Mouse (Mus musculus) hindbrain, embryonic 14.5 days (tissue): ENCODE measurements at regions not wholly inside any gene's neighbourhood (a gene's known extent, or its start where the extent isn't known, plus 50 kb on each side); places are given as distances from the start of the nearest gene placed in this dataset.

Source experiments
- ATAC-seq: fragments of 200-750 bp; cut with Nextera tagmentation; 2 replicates; pipeline ENCODE4 v1.8.0; 2017; ENCODE audit warnings: moderate number of reproducible peaks, mild to moderate bottlenecking, moderate TSS enrichment, moderate library complexity; ENCODE audit not compliant: low FRiP score
- DNase-seq: peaks from one replicate; pipeline ENCODE4 v3.0.0-alpha.2; 2015; ENCODE audit warnings: low spot score
- H3K27ac ChIP-seq: fragments of 300-500 bp; sonication (generic); 2 replicates; pipeline ENCODE4 v1.5.1; 2014; ENCODE audit warnings: mild to moderate bottlenecking, moderate library complexity
- H3K27me3 ChIP-seq: fragments of 300-500 bp; sonication (generic); 2 replicates; pipeline ENCODE4 v1.6.1; 2014; ENCODE audit warnings: mild to moderate bottlenecking, low read length, mixed read lengths; ENCODE audit not compliant: control insufficient read depth, insufficient read depth
- H3K36me3 ChIP-seq: fragments of 300-500 bp; sonication (generic); replicated peaks from 2 replicates; pipeline ENCODE4 v1.6.1; 2014; ENCODE audit not compliant: control insufficient read depth, insufficient read depth
- H3K4me1 ChIP-seq: fragments of 300-500 bp; sonication (generic); replicated peaks from 2 replicates; pipeline ENCODE4 v1.6.1; 2014; ENCODE audit warnings: antibody characterized with exemption, low read length, mixed read lengths; ENCODE audit not compliant: control insufficient read depth, insufficient read depth
- H3K4me2 ChIP-seq: fragments of 300-500 bp; sonication (generic); replicated peaks from 2 replicates; pipeline ENCODE4 v1.6.1; 2014; ENCODE audit warnings: mild to moderate bottlenecking, moderate library complexity
- H3K4me3 ChIP-seq: fragments of 300-500 bp; sonication (generic); replicated peaks from 2 replicates; pipeline ENCODE4 v1.5.1; 2014; ENCODE audit warnings: mild to moderate bottlenecking, low read length
- H3K9ac ChIP-seq: fragments of 300-500 bp; sonication (generic); 2 replicates; pipeline ENCODE4 v1.6.1; 2014
- H3K9me3 ChIP-seq: fragments of 300-500 bp; sonication (generic); 2 replicates; pipeline ENCODE4 v1.6.1; 2016; ENCODE audit warnings: low read length; ENCODE audit not compliant: control insufficient read depth
- WGBS: fragments of 180-500 bp; shearing (Covaris S2); extraction: QIAGEN DNeasy Blood & Tissue Kit; methylation state at CpG from one replicate; pipeline ENCODE4 v1.1.7; 2014; 5-methylcytosine and 5-hydroxymethylcytosine counted together

DNA sequence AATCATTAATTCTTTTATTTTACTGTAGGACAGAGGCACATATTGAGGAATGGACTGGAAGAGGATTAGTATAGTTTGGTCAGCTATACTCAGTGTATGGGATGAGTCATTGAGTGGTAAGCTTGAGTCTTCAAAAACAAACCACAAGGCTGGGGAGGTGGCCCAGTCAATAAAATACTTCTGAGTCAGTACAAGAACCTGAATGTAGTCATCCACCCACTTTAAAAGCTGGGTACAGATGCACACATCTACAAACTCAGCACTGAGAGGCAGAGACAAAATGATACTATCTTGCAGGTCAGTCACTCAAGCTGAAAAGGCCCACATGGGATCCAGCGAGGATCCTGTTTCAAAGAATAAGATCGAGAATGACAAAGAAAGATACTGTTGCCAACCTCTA lies 206.3 kb upstream of the Kirrel3 start:
- H3K27ac ChIP-seq = no peak overlapping the region
- H3K4me3 ChIP-seq = no peak overlapping the region
- no peaks in the 10 kb centered on the region for H3K27me3 ChIP-seq
- H3K4me2 ChIP-seq = no peak overlapping the region
- H3K9me3 ChIP-seq = no peaks in the 10 kb centered on the region
- 80% methylated on average over 2 of the region's 2 CpGs for WGBS
- ATAC-seq (no peak), DNase-seq (no peak)
- 0 out of 2 replicates have a peak, but pooled peaks cover 7% of the 10 kb centered on the region for H3K4me1 ChIP-seq
- no peak overlapping the region for H3K9ac ChIP-seq
- H3K36me3 ChIP-seq = no peaks in the 10 kb centered on the region

DNA sequence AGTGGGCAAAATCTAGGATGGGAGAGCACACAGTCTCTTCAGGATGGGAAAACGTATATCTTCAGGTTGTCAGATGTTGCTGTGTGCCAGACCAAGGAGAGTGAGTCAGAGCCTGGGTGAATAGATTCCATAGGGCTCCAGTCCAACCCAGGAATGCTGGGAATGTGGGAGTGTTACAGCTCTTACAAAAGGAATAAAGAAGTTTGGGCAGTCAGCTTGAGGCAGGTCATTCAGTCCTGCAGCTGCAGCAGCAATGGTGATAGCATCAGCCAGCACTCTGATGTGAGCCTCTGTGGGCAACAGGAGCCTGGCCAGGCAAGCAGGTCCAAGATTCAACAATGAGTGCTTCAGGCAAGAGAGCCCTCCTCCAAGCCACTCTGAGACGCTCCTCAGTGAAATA lies 205.8 kb upstream of the Kirrel3 start:
- WGBS = 31% methylated on average over 2 of the region's 2 CpGs

DNA sequence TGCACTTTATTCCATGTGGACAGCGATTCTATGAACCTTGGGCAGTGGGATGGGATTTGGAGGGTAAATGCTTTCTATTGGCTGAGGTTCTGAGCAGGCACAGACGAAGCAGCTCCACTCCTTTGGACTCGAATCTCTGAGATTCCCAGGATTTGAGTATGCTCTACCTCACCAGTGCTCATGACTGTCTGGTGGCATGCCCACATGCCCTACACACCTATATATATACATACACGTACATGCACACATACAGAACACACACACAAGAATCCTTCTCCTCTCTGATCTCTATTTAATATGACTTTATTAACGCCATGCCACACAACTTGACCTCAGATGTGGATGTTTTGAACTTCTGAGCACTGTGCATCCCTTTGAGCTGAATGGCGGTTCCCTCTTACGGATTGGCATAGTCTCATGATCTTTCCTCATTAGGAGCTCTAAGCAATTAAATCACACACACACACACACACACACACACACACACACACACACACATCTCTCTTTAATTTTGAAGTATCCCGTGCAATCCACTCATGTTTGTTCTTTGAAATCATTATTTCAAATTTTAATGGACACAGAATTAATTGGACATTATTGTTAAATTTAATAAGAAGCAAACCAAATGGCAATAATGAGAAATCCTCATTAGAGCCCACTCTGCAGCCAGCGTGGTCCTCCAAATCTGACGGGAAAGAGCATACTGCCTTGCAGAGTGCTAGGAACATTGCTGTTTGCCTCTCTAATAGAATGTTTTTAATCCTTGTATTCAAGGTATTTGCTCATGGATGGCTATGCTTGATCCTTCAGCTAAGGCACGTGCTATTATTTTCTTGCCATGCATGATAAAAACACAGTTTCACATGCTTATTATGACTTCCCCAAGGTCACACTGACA lies 205.1 kb upstream of the Kirrel3 start:
- H3K36me3 ChIP-seq = no peaks in the 10 kb centered on the region
- no peak for DNase-seq
- ATAC-seq = no peak

More for the DNA sequence above, 205.8 kb upstream of the Kirrel3 start:
- H3K4me1 ChIP-seq = 0 out of 2 replicates have a peak, but pooled peaks cover 7% of the 10 kb centered on the region
- DNase-seq (no peak), ATAC-seq (0 out of 2 replicates have a peak, but pooled peaks have one; percentile 11)
- no peak overlapping the region for H3K27ac ChIP-seq
- no peak overlapping the region for H3K9ac ChIP-seq
- H3K27me3 ChIP-seq = no peaks in the 10 kb centered on the region
- H3K36me3 ChIP-seq = no peaks in the 10 kb centered on the region
- no peaks in the 10 kb centered on the region for H3K9me3 ChIP-seq
- H3K4me3 ChIP-seq = no peak overlapping the region
- H3K4me2 ChIP-seq = no peak overlapping the region

DNA sequence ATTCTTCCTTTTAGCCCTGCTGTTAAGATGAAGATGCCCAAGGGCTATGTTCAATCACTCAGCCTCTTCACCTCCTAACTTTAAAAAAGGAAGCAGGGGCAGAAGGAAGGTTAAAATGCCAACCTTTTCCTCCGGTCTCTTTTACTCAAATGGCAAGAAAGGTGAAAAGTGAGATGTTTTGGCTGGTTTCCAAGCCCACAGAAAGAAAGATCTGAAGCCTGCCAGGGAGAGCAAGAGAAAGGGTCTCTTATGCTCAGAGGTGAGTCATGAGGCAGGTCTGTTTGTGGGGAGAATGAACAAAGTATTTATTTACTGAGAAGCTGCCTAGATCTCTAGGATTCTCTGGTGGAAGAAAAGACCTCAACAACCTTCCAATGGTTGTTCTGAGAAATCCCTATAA lies 162.1 kb upstream of the Kirrel3 start:
- Histone ChIP-seq H3K27me3 (no peaks in the 10 kb centered on the region), H3K4me1 (no peaks in the 10 kb centered on the region), H3K4me3 (no peak overlapping the region), H3K9me3 (no peaks in the 10 kb centered on the region), H3K4me2 (no peak overlapping the region), H3K27ac (no peak overlapping the region), H3K36me3 (no peaks in the 10 kb centered on the region), H3K9ac (no peak overlapping the region)
- WGBS = 67% methylated on average over 1 of the region's 1 CpGs
- no peak for ATAC-seq
- no peak for DNase-seq

More for the DNA sequence above, 205.1 kb upstream of the Kirrel3 start:
- Histone ChIP-seq H3K4me3 (no peak overlapping the region), H3K4me2 (no peak overlapping the region), H3K9me3 (no peaks in the 10 kb centered on the region), H3K27me3 (no peaks in the 10 kb centered on the region), H3K4me1 (0 out of 2 replicates have a peak, but pooled peaks cover 7% of the 10 kb centered on the region), H3K27ac (no peak overlapping the region), H3K9ac (no peak overlapping the region)
- 75% methylated on average over 11 of the region's 11 CpGs for WGBS

DNA sequence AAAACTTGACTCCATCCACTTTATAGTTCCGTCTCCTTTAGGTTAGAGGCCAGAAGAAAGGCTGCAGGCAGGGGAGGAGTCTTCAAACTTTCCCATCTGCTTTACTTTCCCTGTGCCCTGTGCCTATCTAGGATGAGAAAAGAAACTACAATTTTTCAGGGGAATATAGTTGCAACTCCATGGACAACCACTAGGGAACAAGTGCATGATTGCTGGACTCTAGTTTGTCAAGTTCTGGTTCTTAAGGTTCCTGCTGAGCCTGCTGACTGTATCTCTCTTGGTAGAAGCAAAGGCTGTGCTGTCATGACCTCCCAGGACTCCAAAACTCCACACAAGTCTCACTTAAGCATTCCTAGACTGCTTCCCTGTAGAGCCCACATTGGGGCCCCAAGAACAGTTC lies 157.0 kb upstream of the Kirrel3 start:
- H3K36me3 ChIP-seq = no peaks in the 10 kb centered on the region
- H3K9me3 ChIP-seq = no peaks in the 10 kb centered on the region
- no peak overlapping the region for H3K4me3 ChIP-seq
- ATAC-seq (no peak), DNase-seq (no peak)
- WGBS = 90% methylated on average over 1 of the region's 1 CpGs
- H3K27me3 ChIP-seq = no peaks in the 10 kb centered on the region
- H3K9ac ChIP-seq = no peak overlapping the region
- no peak overlapping the region for H3K4me2 ChIP-seq
- no peak overlapping the region for H3K27ac ChIP-seq
- no peaks in the 10 kb centered on the region for H3K4me1 ChIP-seq

DNA sequence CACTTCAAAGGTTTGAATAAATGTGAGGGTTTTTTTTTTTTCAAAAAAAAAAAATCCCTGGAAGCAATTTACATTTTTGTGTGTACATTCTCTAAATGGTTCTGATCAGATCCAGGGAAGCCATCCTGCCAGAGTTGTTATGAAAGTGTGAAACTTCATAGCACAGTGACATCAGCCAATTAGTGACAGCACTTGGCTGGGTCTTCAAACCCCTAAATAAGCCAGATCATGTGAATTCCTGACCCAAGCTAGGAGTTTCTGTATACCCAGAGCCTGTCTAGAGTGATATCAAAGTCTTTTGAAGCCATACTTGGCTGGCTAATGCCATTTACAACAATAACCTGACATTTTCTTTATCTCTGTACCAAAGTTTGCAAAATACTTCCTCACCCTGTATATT lies 151.6 kb upstream of the Kirrel3 start:
- 0 out of 2 replicates have a peak, but pooled peaks cover 5% of the 10 kb centered on the region for H3K4me1 ChIP-seq
- no peak overlapping the region for H3K4me2 ChIP-seq
- DNase-seq (no peak), ATAC-seq (no peak)
- no peak overlapping the region for H3K4me3 ChIP-seq
- H3K9me3 ChIP-seq = no peaks in the 10 kb centered on the region
- H3K27me3 ChIP-seq = no peaks in the 10 kb centered on the region
- no peak overlapping the region for H3K9ac ChIP-seq
- no peak overlapping the region for H3K27ac ChIP-seq
- H3K36me3 ChIP-seq = no peaks in the 10 kb centered on the region

DNA sequence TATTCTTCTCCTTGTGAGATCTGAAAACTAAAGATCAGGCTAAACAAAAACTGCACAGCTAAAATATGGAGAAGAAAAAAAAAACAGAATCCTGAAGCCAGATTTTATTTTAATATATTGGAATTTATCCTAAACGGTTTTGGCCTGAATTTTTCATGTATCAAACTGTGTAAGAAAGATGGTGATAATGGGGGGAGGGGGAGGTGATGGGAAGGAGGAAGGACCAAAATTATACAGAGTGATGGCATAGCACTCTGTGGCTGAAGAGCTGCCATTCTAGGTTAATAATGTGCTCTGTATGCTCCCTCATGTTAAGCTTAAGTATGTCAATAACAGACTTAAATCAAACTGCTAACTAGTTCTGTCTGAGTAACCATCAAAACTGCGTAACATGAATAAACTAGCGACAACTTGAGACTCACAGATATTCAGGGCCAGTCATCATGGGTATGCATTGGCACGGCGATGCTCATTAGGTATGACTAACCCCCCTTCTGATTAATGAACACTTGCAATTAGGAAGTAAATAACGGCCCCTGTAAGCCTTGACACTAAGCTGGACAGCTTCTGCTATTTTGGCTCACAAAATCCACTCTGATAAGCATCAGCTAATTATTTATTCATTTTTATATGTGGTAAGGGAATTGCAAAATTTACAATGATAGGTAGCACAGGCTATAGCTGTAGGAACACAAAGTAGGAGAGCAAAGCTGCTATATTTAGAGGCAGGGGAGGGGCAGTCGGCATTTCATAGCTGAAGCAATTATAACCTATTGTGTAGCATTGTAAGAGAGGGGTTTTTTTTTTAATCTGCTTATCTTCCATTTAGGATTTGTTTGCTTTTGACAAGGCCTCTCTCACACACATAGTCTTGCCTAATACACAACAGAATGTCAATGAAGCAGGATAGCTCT lies 150.9 kb upstream of the Kirrel3 start:
- Histone ChIP-seq H3K4me3 (no peak overlapping the region), H3K9ac (no peak overlapping the region), H3K27ac (no peak overlapping the region), H3K36me3 (no peaks in the 10 kb centered on the region), H3K4me1 (0 out of 2 replicates have a peak, but pooled peaks cover 5% of the 10 kb centered on the region), H3K4me2 (no peak overlapping the region), H3K27me3 (no peaks in the 10 kb centered on the region), H3K9me3 (no peaks in the 10 kb centered on the region)
- no peak for DNase-seq
- WGBS = 71% methylated on average over 7 of the region's 7 CpGs
- no peak for ATAC-seq

DNA sequence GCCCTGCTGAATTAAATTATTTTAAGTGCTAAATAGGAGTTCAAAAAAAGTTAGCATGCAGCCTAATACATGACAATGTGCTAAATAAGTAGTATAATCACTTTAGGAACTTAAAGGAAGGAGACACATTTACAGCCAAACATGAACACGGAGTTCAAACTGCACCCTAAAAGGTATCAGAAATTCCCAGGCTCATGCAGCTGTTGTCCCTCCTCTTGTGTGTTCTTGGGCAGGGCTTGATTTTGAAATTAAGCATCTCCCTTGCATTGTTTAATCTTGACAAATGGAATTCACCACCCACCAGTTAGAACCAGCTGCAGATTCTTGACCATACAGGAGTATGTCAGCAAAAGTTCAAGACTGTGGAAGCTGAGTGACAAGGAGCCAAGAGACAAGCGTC lies 137.3 kb upstream of the Kirrel3 start:
- ATAC-seq (no peak), DNase-seq (no peak)
- Histone ChIP-seq H3K9ac (no peak overlapping the region), H3K4me3 (no peak overlapping the region), H3K27me3 (no peaks in the 10 kb centered on the region), H3K4me1 (no peaks in the 10 kb centered on the region), H3K27ac (no peak overlapping the region), H3K9me3 (no peaks in the 10 kb centered on the region), H3K36me3 (no peaks in the 10 kb centered on the region), H3K4me2 (no peak overlapping the region)
- 76% methylated on average over 2 of the region's 2 CpGs for WGBS

DNA sequence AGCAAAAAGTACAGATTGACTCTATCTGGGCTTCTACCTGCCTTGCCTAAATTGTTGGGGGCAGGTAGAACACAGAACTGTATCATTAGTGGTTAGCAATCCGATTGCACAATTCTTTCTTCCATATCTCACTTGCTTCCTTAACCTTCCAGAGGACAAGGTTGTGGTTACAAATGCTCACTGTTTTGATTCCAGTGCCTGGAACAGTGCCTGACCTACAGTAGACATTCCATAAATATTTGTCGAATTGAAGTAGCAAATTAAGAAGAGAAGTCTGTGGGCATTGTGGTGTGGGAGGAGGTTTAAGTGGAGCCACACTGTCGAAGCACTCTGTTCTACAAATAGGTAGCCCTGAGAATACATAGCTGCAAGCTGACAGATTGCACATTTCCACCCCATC lies 135.7 kb upstream of the Kirrel3 start:
- no peaks in the 10 kb centered on the region for H3K27me3 ChIP-seq
- no peak for DNase-seq
- H3K9ac ChIP-seq = no peak overlapping the region
- no peak overlapping the region for H3K27ac ChIP-seq
- H3K9me3 ChIP-seq = no peaks in the 10 kb centered on the region
- H3K36me3 ChIP-seq = no peaks in the 10 kb centered on the region
- ATAC-seq = no peak
- H3K4me3 ChIP-seq = no peak overlapping the region
- H3K4me1 ChIP-seq = no peaks in the 10 kb centered on the region
- 91% methylated on average over 3 of the region's 3 CpGs for WGBS
- no peak overlapping the region for H3K4me2 ChIP-seq
